Mouse (Mus musculus) heart, adult 2 months (tissue): Measurements from ENCODE around the gene Cd27. TPM values are rescaled to one million over a fixed set of nuclear protein-coding genes. Genes with fewer than 3 reads are reported as not detected.

ENCODE experiments used
- DNase-seq, 2 experiments: peaks; one replicate each; pipeline ENCODE4 v3.0.0; 2021
- H3K27ac ChIP-seq: fragments of 200-600 bp; 2 replicates; pipeline ENCODE4 v1.8.1; 2022
- H3K27me3 ChIP-seq: fragments of 200-500 bp; 2 replicates; pipeline ENCODE4 v1.6.1; 2012; ENCODE audit warnings: mild to moderate bottlenecking, low read length, inconsistent platforms, mixed read lengths; ENCODE audit not compliant: control insufficient read depth, insufficient read depth
- H3K36me3 ChIP-seq: fragments of 200-500 bp; 2 replicates; pipeline ENCODE4 v1.6.1; 2012; ENCODE audit warnings: low read length, inconsistent platforms; ENCODE audit not compliant: control insufficient read depth, insufficient read depth
- H3K4me1 ChIP-seq: fragments of 200-500 bp; 2 replicates; pipeline ENCODE4 v1.6.1; 2011; ENCODE audit warnings: low read length; ENCODE audit not compliant: control insufficient read depth, insufficient read depth
- H3K4me3 ChIP-seq: fragments of 200-600 bp; 2 replicates; pipeline ENCODE4 v1.8.1; 2022
- H3K79me2 ChIP-seq: fragments of 200-500 bp; replicated peaks from 2 replicates; pipeline ENCODE4 v1.6.1; 2012; ENCODE audit warnings: mild to moderate bottlenecking, inconsistent platforms, low read length, moderate library complexity, mixed read lengths; ENCODE audit not compliant: control insufficient read depth, insufficient read depth
- H3K9ac ChIP-seq: fragments of 200-500 bp; 2 replicates; pipeline ENCODE4 v1.6.1; 2012; ENCODE audit warnings: low read depth, mild to moderate bottlenecking, control low read depth, inconsistent platforms, low read length, mixed read lengths
- CTCF ChIP-seq: fragments of 200-600 bp; IDR thresholded peaks from 2 replicates; pipeline ENCODE4 v1.8.1; 2022; ENCODE audit warnings: antibody characterized with exemption, mild to moderate bottlenecking, moderate library complexity
- EP300 ChIP-seq: fragments of 200-500 bp; IDR thresholded peaks from 2 replicates; pipeline ENCODE4 v1.6.1; 2011; ENCODE audit warnings: low read depth, low read length, control low read depth; ENCODE audit not compliant: insufficient read depth
- POLR2A ChIP-seq: fragments of 200-500 bp; IDR thresholded peaks from 2 replicates; pipeline ENCODE4 v1.6.1; 2011; ENCODE audit warnings: mild to moderate bottlenecking, low read depth, low read length, control low read depth; ENCODE audit not compliant: insufficient read depth
- WGBS: fragments of 180-500 bp; shearing (Covaris S2); methylation state at CpG from one replicate; pipeline ENCODE4 v1.1.7; 2018; 5-methylcytosine and 5-hydroxymethylcytosine counted together
- intact Hi-C: fragments of 180-260 bp; cut with DNase I; formaldehyde crosslinking; loops from one replicate; pipeline ENCODE4 v1.15.1; 2025
- polyA plus RNA-seq: library from polyadenylated mRNA; depleted of rRNA; stranded (reverse); fragments of >200 nt; gene quantifications from 2 replicates; pipeline ENCODE4 v1.2.3, GENCODE M21; 2012
- total RNA-seq, 2 experiments: library from RNA; stranded (reverse); gene quantifications; 2 replicates each; pipeline ENCODE4 v1.2.3; 2021

The Cd27 gene
- total and polyA plus RNA-seq, 3 experiments = 0.41 to 2.2 (median 0.42) TPM

- H3K27ac ChIP-seq = no peak overlapping the region
- TF ChIP-seq EP300 = no peak
- TF ChIP-seq CTCF = no peak
- TF ChIP-seq POLR2A = no peak
- H3K4me3 ChIP-seq = no peak overlapping the region
- 62% methylated on average over 13 of the region's 13 CpGs for WGBS
- no peaks in the 10 kb centered on the region for H3K36me3 ChIP-seq
- H3K9ac ChIP-seq = no peak overlapping the region
- no peaks in the 10 kb centered on the region for H3K4me1 ChIP-seq
- intact Hi-C loops = no loop called here
- DNase-seq = no peak
- H3K79me2 ChIP-seq = no peaks in the 10 kb centered on the region
- no peaks in the 10 kb centered on the region for H3K27me3 ChIP-seq
Observed at GRCm38 (mm10) chr6:125266091-125266490, 29.3 kb upstream of the Cd27 start.

GRCm38 (mm10) chr6:125265239-125265638 lies 28.4 kb upstream of the Cd27 start:
- Histone ChIP-seq H3K9ac (no peak overlapping the region), H3K27ac (no peak overlapping the region), H3K27me3 (no peaks in the 10 kb centered on the region), H3K4me3 (no peak overlapping the region), H3K79me2 (no peaks in the 10 kb centered on the region), H3K36me3 (no peaks in the 10 kb centered on the region), H3K4me1 (no peaks in the 10 kb centered on the region)
- WGBS = 36% methylated on average over 10 of the region's 10 CpGs
- TF ChIP-seq EP300 = no peak
- no peak for TF ChIP-seq POLR2A
- TF ChIP-seq CTCF = no peak
- intact Hi-C loops = no loop called here
- peak in 1 of 2 experiments; percentile 10 for DNase-seq

- DNase-seq = no peak
- Histone ChIP-seq H3K27ac (no peak overlapping the region), H3K27me3 (no peaks in the 10 kb centered on the region), H3K9ac (no peak overlapping the region), H3K36me3 (no peaks in the 10 kb centered on the region), H3K4me1 (no peaks in the 10 kb centered on the region), H3K4me3 (no peak overlapping the region), H3K79me2 (no peaks in the 10 kb centered on the region)
- no peak for TF ChIP-seq CTCF
- TF ChIP-seq EP300 = no peak
- no peak for TF ChIP-seq POLR2A
- WGBS = 79% methylated on average over 9 of the region's 9 CpGs
- intact Hi-C loops = no loop called here
Observed at GRCm38 (mm10) chr6:125264219-125264618, 27.4 kb upstream of the Cd27 start.

GRCm38 (mm10) chr6:125260006-125260555 lies 23.3 kb upstream of the Cd27 start:
- intact Hi-C loops = no loop called here
- Histone ChIP-seq H3K36me3 (no peaks in the 10 kb centered on the region), H3K27ac (no peak overlapping the region), H3K27me3 (no peaks in the 10 kb centered on the region), H3K9ac (no peak overlapping the region), H3K4me1 (no peaks in the 10 kb centered on the region), H3K4me3 (no peak overlapping the region), H3K79me2 (no peaks in the 10 kb centered on the region)
- TF ChIP-seq POLR2A (no peak), EP300 (no peak), CTCF (no peak)
- 72% methylated on average over 10 of the region's 10 CpGs for WGBS
- no peak for DNase-seq

- no peak for TF ChIP-seq CTCF
- no peak for TF ChIP-seq EP300
- TF ChIP-seq POLR2A = no peak
- DNase-seq = peak in 1 of 2 experiments; percentile 67
- H3K79me2 ChIP-seq = no peaks in the 10 kb centered on the region
- H3K4me1 ChIP-seq = no peaks in the 10 kb centered on the region
- no peak overlapping the region for H3K4me3 ChIP-seq
- intact Hi-C loops = loop anchor here (5.0 kb wide), 1 partner anchor 261 kb away; no protein-coding TSS in a partner anchor
- H3K36me3 ChIP-seq = no peaks in the 10 kb centered on the region
- 67% methylated on average over 8 of the region's 8 CpGs for WGBS
- H3K9ac ChIP-seq = no peak overlapping the region
- no peaks in the 10 kb centered on the region for H3K27me3 ChIP-seq
- H3K27ac ChIP-seq = no peak overlapping the region; the same call in 1 of the 2 replicates
Observed at GRCm38 (mm10) chr6:125256222-125256966, 19.6 kb upstream of the Cd27 start.

- H3K79me2 ChIP-seq = no peaks in the 10 kb centered on the region
- H3K27me3 ChIP-seq = no peaks in the 10 kb centered on the region
- H3K4me3 ChIP-seq = no peak overlapping the region
- intact Hi-C loops = loop anchor here (5.0 kb wide), 1 partner anchor 262 kb away; no protein-coding TSS in a partner anchor
- 88% methylated on average over 7 of the region's 7 CpGs for WGBS
- TF ChIP-seq CTCF = no peak
- TF ChIP-seq POLR2A = no peak
- no peak for TF ChIP-seq EP300
- H3K36me3 ChIP-seq = no peaks in the 10 kb centered on the region
- no peak overlapping the region for H3K27ac ChIP-seq
- no peak overlapping the region for H3K9ac ChIP-seq
- DNase-seq = no peak
- H3K4me1 ChIP-seq = no peaks in the 10 kb centered on the region
Observed at GRCm38 (mm10) chr6:125255516-125256044, 18.8 kb upstream of the Cd27 start.
